In genomic region chr12:82312091-82312820, GRCm38 (mm10) we compare ENCODE assay signal across 8 mouse cellular contexts.
A peak's percentile ranks its signal among the peaks of the same experiment; 100 is the strongest.
DNase-seq lines count a peak whose midpoint lies in the region; ATAC-seq and TF ChIP-seq lines count a peak whose summit lies in the region.

No protein-coding gene starts in this region.

- TF ChIP-seq CTCF in midbrain, postnatal 0 days (IDR thresholded peaks at IDR 0.05), result no peak

- no peak overlapping the region for H3K4me3 ChIP-seq in heart, embryonic 11.5 days (ENCODE audit: low read depth, low read length)
- H3K4me3 ChIP-seq in midbrain, postnatal 0 days (ENCODE audit: low read depth, low read length), result no peak overlapping the region

- no peak for ATAC-seq in heart, embryonic 11.5 days (replicated peaks; ENCODE audit: insufficient number of reproducible peaks, low FRiP score, low TSS enrichment)
- 0 out of 2 replicates have a peak, but pooled peaks have one; percentile 20 for ATAC-seq in midbrain, postnatal 0 days (ENCODE audit: low FRiP score)

- no peaks in the 10 kb centered on the region for H3K9me3 ChIP-seq in heart, embryonic 11.5 days (replicated peaks; ENCODE audit: control insufficient read depth, low read length)
- no peaks in the 10 kb centered on the region for H3K9me3 ChIP-seq in midbrain, postnatal 0 days (ENCODE audit: low read length)

- no peaks in the 10 kb centered on the region for H3K27me3 ChIP-seq in heart, embryonic 11.5 days (ENCODE audit: control insufficient read depth, insufficient read depth, low read length)
- H3K27me3 ChIP-seq in midbrain, postnatal 0 days (ENCODE audit: insufficient read depth, low read length), result no peaks in the 10 kb centered on the region

- peak; percentile 59 to 74 for DNase-seq in heart, adult 18-20 months
- DNase-seq in MN1 (ENCODE audit: low spot score), result peak; percentile 81
- DNase-seq in cerebellum, postnatal 14 days, result peak; percentile 54 to 63
- DNase-seq in heart, postnatal 10 days, result peak; percentile 48 to 62
- peak; percentile 85 for DNase-seq in midbrain, postnatal 0 days (ENCODE audit: low spot score)
- DNase-seq in thymus, adult 18-20 months, result no peak
- no peak for DNase-seq in spleen, postnatal 36 days (ENCODE audit: low spot score in 2 of 2)

- H3K36me3 ChIP-seq in heart, embryonic 11.5 days (ENCODE audit: control insufficient read depth, insufficient read depth, low read length), result no peaks in the 10 kb centered on the region
- no peaks in the 10 kb centered on the region for H3K36me3 ChIP-seq in midbrain, postnatal 0 days (ENCODE audit: insufficient read depth, low read length)

- WGBS in heart, embryonic 11.5 days (ENCODE audit: insufficient replicate concordance), result 66% methylated on average over 17 of the region's 17 CpGs
- 35% methylated on average over 17 of the region's 17 CpGs for WGBS in midbrain, postnatal 0 days

- peaks cover 6% of the 10 kb centered on the region; the same call in 1 of the 2 replicates for H3K4me1 ChIP-seq in heart, embryonic 11.5 days (ENCODE audit: control insufficient read depth, insufficient read depth, low read length)
- no peaks in the 10 kb centered on the region for H3K4me1 ChIP-seq in midbrain, postnatal 0 days (ENCODE audit: insufficient read depth, low read length)

- no peak overlapping the region for H3K27ac ChIP-seq in heart, embryonic 11.5 days (ENCODE audit: low read depth, low read length)
- no peak overlapping the region for H3K27ac ChIP-seq in midbrain, postnatal 0 days (ENCODE audit: low read depth, low read length)

- no peak overlapping the region for H3K9ac ChIP-seq in heart, embryonic 11.5 days (ENCODE audit: low read depth, low read length)
- no peak overlapping the region for H3K9ac ChIP-seq in midbrain, postnatal 0 days (replicated peaks; ENCODE audit: low read length, poor library complexity, severe bottlenecking)

- intact Hi-C loops in heart, postnatal 10 days (cut with DNase I), result no loop called here

- no peak overlapping the region for H3K4me2 ChIP-seq in heart, embryonic 11.5 days
- H3K4me2 ChIP-seq in midbrain, postnatal 0 days (ENCODE audit: low read depth, low read length, poor library complexity, severe bottlenecking), result 0 out of 2 replicates have a peak overlapping the region, but pooled peaks have one; percentile 15

Comparison
In these comparisons a context has a peak if more than half of its experiments do, and no peak if none do; other contexts are left out.
1. DNase-seq: peak in heart, adult 18-20 months (2 of 2), MN1 (single experiment), cerebellum, postnatal 14 days (2 of 2), heart, postnatal 10 days (2 of 2) and midbrain, postnatal 0 days (single experiment); none in thymus, adult 18-20 months (0 of 2) and spleen, postnatal 36 days (0 of 2).